23 mouse cellular contexts compared by ENCODE assay signal in genomic region chr14:38594297-38594696, GRCm38 (mm10).
DNase-seq lines count a peak whose midpoint lies in the region; ATAC-seq and TF ChIP-seq lines count a peak whose summit lies in the region.
"Had no signal": no experiment of that assay in that cellular context is flagged by ENCODE, and none has a peak within 500 bp of the region (broad histone marks: within the 10 kb centered on the region; RNA-seq: fewer than 3 reads in every experiment).

No protein-coding gene starts in this region.

- DNase-seq in layer of hippocampus, adult 2 months (ENCODE audit: low spot score in 2 of 2), result no peak
- no peak for DNase-seq in layer of hippocampus, adult 11-12 months (ENCODE audit: low spot score)
- no peak for DNase-seq in midbrain, postnatal 0 days (ENCODE audit: low spot score)
- DNase-seq in spleen, postnatal 4 days (ENCODE audit: low spot score in 2 of 2), result no peak
- DNase-seq: adrenal gland, adult 2 months; adrenal gland, postnatal 10 days; adrenal gland, postnatal 25 days; B cell, adult 2 months; cerebellum, adult 11 months; cerebellum, adult 18-20 months; cerebellum, adult 8-10 months; cerebellum, adult 9-11 months; cerebellum, postnatal 14 days; cerebellum, postnatal 36 days; forebrain, postnatal 0 days had no signal

- WGBS in midbrain, postnatal 0 days, result 80% methylated on average over 1 of the region's 1 CpGs
- WGBS in midbrain, embryonic 15.5 days, result 85% methylated on average over 1 of the region's 1 CpGs

- H3K27ac ChIP-seq in layer of hippocampus, adult 2 months, result no peak overlapping the region
- H3K27ac ChIP-seq in midbrain, postnatal 0 days (ENCODE audit: low read depth, low read length), result no peak overlapping the region
- H3K27ac ChIP-seq in midbrain, embryonic 15.5 days, result no peak overlapping the region
- H3K27ac ChIP-seq: embryonic facial prominence, embryonic 10.5 days; embryonic facial prominence, embryonic 12.5 days; forebrain, embryonic 13.5 days; forebrain, embryonic 15.5 days had no signal

- H3K9me3 ChIP-seq in midbrain, postnatal 0 days (ENCODE audit: low read length), result no peaks in the 10 kb centered on the region
- H3K9me3 ChIP-seq in midbrain, embryonic 15.5 days, result no peaks in the 10 kb centered on the region
- H3K9me3 ChIP-seq: embryonic facial prominence, embryonic 10.5 days; embryonic facial prominence, embryonic 12.5 days; forebrain, embryonic 13.5 days; forebrain, embryonic 15.5 days; G1E had no signal

- H3K36me3 ChIP-seq in midbrain, postnatal 0 days (ENCODE audit: insufficient read depth, low read length), result no peaks in the 10 kb centered on the region
- H3K36me3 ChIP-seq in midbrain, embryonic 15.5 days (replicated peaks), result no peaks in the 10 kb centered on the region
- H3K36me3 ChIP-seq: embryonic facial prominence, embryonic 10.5 days; embryonic facial prominence, embryonic 12.5 days; forebrain, embryonic 15.5 days; G1E had no signal

- H3K4me3 ChIP-seq in layer of hippocampus, adult 2 months, result no peak overlapping the region
- H3K4me3 ChIP-seq in midbrain, postnatal 0 days (ENCODE audit: low read depth, low read length), result no peak overlapping the region
- no peak overlapping the region for H3K4me3 ChIP-seq in midbrain, embryonic 15.5 days
- H3K4me3 ChIP-seq: embryonic facial prominence, embryonic 10.5 days; embryonic facial prominence, embryonic 12.5 days; forebrain, embryonic 13.5 days; forebrain, embryonic 15.5 days had no signal

- no peaks in the 10 kb centered on the region for H3K4me1 ChIP-seq in midbrain, postnatal 0 days (ENCODE audit: insufficient read depth, low read length)
- no peaks in the 10 kb centered on the region for H3K4me1 ChIP-seq in midbrain, embryonic 15.5 days
- H3K4me1 ChIP-seq: embryonic facial prominence, embryonic 10.5 days; embryonic facial prominence, embryonic 12.5 days; forebrain, embryonic 13.5 days had no signal

- no peak overlapping the region for H3K4me2 ChIP-seq in midbrain, postnatal 0 days (ENCODE audit: low read depth, low read length, poor library complexity, severe bottlenecking)
- no peak overlapping the region for H3K4me2 ChIP-seq in midbrain, embryonic 15.5 days
- H3K4me2 ChIP-seq: embryonic facial prominence, embryonic 12.5 days; forebrain, embryonic 13.5 days; forebrain, embryonic 15.5 days had no signal

- no peaks in the 10 kb centered on the region for H3K27me3 ChIP-seq in midbrain, postnatal 0 days (ENCODE audit: insufficient read depth, low read length)
- H3K27me3 ChIP-seq in midbrain, embryonic 15.5 days (replicated peaks), result no peaks in the 10 kb centered on the region
- H3K27me3 ChIP-seq: CH12.LX; embryonic facial prominence, embryonic 12.5 days; forebrain, embryonic 13.5 days; forebrain, embryonic 15.5 days had no signal

- peak; percentile 56 for TF ChIP-seq CTCF in layer of hippocampus, adult 2 months (conservative IDR thresholded peaks at IDR 0.05)
- TF ChIP-seq CTCF in midbrain, postnatal 0 days (IDR thresholded peaks at IDR 0.05), result peak; percentile 21

- ATAC-seq in midbrain, postnatal 0 days (ENCODE audit: low FRiP score), result no peak
- no peak for ATAC-seq in midbrain, embryonic 15.5 days (replicated peaks)
- ATAC-seq: CD4-positive, CD25-positive, alpha-beta regulatory T cell, adult 4 months; forebrain, embryonic 13.5 days; forebrain, embryonic 15.5 days; forebrain, postnatal 0 days had no signal

- no peak overlapping the region for H3K9ac ChIP-seq in midbrain, postnatal 0 days (replicated peaks; ENCODE audit: low read length, poor library complexity, severe bottlenecking)
- H3K9ac ChIP-seq in midbrain, embryonic 15.5 days, result no peak overlapping the region
- H3K9ac ChIP-seq: embryonic facial prominence, embryonic 12.5 days; forebrain, embryonic 13.5 days; forebrain, embryonic 15.5 days; forebrain, postnatal 0 days had no signal
